Mouse (Mus musculus): ENCODE measurements around the gene Arhgef38. TPM values are rescaled to one million over a fixed set of nuclear protein-coding genes. Genes with fewer than 3 reads are reported as not detected.

Arhgef38 gene
- total and polyA plus RNA-seq, 3 experiments, result 0.11 to 0.15 TPM; not detected in 1

DNA sequence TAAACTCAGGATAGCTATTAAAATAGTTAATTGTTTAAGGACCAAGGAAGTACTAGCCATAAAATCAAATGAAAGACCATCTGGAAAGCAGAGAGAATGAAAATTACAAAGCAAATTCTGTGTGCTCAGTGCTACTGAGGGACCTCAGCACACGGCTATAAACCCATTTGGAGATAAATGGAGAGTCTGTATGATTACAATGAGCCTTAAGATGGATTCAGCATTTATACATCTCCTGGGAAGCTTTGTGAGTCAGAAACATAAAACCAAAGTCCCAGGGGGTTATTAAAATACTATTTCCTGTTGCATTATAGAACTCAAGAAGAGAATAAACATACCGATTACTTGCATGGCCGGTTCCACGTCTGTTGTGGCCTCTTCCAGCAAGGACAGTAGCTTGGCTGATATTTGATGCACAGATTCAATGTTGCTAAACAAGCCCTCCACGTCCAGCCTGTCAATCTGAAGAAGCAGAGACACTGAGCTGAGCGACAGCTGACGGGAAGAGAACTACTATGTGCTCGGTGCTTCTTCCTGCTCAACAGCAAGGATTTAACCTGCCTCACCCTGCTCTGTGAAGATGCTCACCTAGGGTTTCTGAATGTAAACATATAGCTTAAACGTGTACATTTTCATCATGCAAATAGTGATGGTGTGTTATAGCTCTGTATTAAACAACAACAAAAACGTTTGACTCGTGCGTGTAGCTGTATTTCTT, 58.6 kb downstream of the Arhgef38 start:
- DNase-seq (ENCODE audit: low spot score), result no peak
- Histone ChIP-seq H3K27me3 (ENCODE audit: insufficient read depth, low read length) (peaks cover 6% of the 10 kb centered on the region), H3K36me3 (replicated peaks) (no peaks in the 10 kb centered on the region), H3K4me1 (ENCODE audit: insufficient read depth, low read depth, low read length) (0 out of 2 replicates have a peak, but pooled peaks cover 2% of the 10 kb centered on the region), H3K4me3 (ENCODE audit: low read depth, low read length) (no peak overlapping the region), H3K9me3 (replicated peaks) (no peaks in the 10 kb centered on the region)
- no peak for ATAC-seq (ENCODE audit: extremely low read depth, insufficient number of reproducible peaks, low FRiP score, poor library complexity, severe bottlenecking)
- no peak for TF ChIP-seq GATA1 (IDR thresholded peaks at IDR 0.05; ENCODE audit: borderline replicate concordance, low read length)
- no peak for TF ChIP-seq CTCF (IDR thresholded peaks at IDR 0.05; ENCODE audit: low read depth, low read length)
- no peak for TF ChIP-seq GATA2 (IDR thresholded peaks at IDR 0.05; ENCODE audit: borderline replicate concordance, low read depth, low read length)
- TF ChIP-seq TAL1 (conservative IDR thresholded peaks at IDR 0.05; ENCODE audit: low read depth, low read length), result no peak
- no peak for TF ChIP-seq POLR2AphosphoS5 (IDR thresholded peaks at IDR 0.05; ENCODE audit: insufficient replicate concordance, low read depth, low read length)

DNA sequence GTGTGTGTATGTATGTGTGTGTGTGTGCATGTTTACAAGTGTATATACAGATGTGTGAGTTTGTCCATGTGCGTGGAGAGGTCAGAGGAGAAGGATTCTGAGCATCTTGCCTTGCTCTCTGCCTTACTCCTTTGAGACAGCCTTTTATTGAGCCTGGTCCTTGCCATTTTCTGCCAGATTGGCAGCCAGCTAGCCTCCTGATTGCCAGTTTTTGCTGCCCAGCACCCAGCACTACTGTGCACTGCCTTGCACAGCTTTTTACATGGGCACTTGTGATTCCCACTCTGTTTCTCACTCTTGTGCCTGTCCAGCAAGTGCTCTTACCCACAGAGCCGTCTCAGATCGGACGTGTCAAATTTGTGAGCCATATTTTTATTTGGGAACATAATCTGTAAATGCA, 62.5 kb downstream of the Arhgef38 start:
- ATAC-seq (ENCODE audit: extremely low read depth, insufficient number of reproducible peaks, low FRiP score, poor library complexity, severe bottlenecking) (no peak), DNase-seq (ENCODE audit: low spot score) (no peak)
- H3K9me3 ChIP-seq (replicated peaks), result no peaks in the 10 kb centered on the region
- 0 out of 2 replicates have a peak, but pooled peaks cover 9% of the 10 kb centered on the region for H3K4me1 ChIP-seq (ENCODE audit: insufficient read depth, low read depth, low read length)
- no peak overlapping the region for H3K4me3 ChIP-seq (ENCODE audit: low read depth, low read length)
- H3K27me3 ChIP-seq (ENCODE audit: insufficient read depth, low read length), result peaks cover 15% of the 10 kb centered on the region
- no peaks in the 10 kb centered on the region for H3K36me3 ChIP-seq (replicated peaks)
- TF ChIP-seq CTCF (IDR thresholded peaks at IDR 0.05; ENCODE audit: low read depth, low read length) (no peak), TAL1 (conservative IDR thresholded peaks at IDR 0.05; ENCODE audit: low read depth, low read length) (no peak), GATA1 (IDR thresholded peaks at IDR 0.05; ENCODE audit: borderline replicate concordance, low read length) (no peak), POLR2AphosphoS5 (IDR thresholded peaks at IDR 0.05; ENCODE audit: insufficient replicate concordance, low read depth, low read length) (no peak), GATA2 (IDR thresholded peaks at IDR 0.05; ENCODE audit: borderline replicate concordance, low read depth, low read length) (no peak)

DNA sequence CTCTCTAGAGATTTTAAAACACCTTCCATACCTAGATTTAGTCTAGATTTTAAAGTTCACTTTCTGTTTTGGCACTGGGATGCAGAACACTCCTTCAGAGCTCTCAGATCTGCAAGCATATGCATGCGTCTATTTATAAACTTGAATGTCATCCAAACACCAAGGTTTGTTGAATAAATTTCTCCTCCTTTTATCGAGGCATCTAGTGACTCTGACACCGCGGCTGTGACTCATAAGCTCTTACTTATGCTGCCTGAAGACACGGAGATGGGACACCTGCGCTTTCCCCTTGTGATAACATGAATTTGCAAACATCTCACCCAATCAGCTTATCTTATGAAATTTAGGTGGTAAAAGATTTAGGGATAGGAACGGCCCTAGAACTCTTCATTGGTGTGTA, 65.0 kb downstream of the Arhgef38 start:
- Histone ChIP-seq H3K4me1 (ENCODE audit: insufficient read depth, low read depth, low read length) (peaks cover 8% of the 10 kb centered on the region; the same call in 1 of the 2 replicates), H3K27me3 (ENCODE audit: insufficient read depth, low read length) (peaks cover 30% of the 10 kb centered on the region), H3K9me3 (replicated peaks) (no peaks in the 10 kb centered on the region), H3K36me3 (replicated peaks) (no peaks in the 10 kb centered on the region), H3K4me3 (ENCODE audit: low read depth, low read length) (no peak overlapping the region)
- ATAC-seq (ENCODE audit: extremely low read depth, insufficient number of reproducible peaks, low FRiP score, poor library complexity, severe bottlenecking), result no peak
- no peak for TF ChIP-seq POLR2AphosphoS5 (IDR thresholded peaks at IDR 0.05; ENCODE audit: insufficient replicate concordance, low read depth, low read length)
- TF ChIP-seq GATA1 (IDR thresholded peaks at IDR 0.05; ENCODE audit: borderline replicate concordance, low read length), result no peak
- no peak for TF ChIP-seq CTCF (IDR thresholded peaks at IDR 0.05; ENCODE audit: low read depth, low read length)
- no peak for TF ChIP-seq TAL1 (conservative IDR thresholded peaks at IDR 0.05; ENCODE audit: low read depth, low read length)
- no peak for TF ChIP-seq GATA2 (IDR thresholded peaks at IDR 0.05; ENCODE audit: borderline replicate concordance, low read depth, low read length)
- DNase-seq (ENCODE audit: low spot score), result no peak

DNA sequence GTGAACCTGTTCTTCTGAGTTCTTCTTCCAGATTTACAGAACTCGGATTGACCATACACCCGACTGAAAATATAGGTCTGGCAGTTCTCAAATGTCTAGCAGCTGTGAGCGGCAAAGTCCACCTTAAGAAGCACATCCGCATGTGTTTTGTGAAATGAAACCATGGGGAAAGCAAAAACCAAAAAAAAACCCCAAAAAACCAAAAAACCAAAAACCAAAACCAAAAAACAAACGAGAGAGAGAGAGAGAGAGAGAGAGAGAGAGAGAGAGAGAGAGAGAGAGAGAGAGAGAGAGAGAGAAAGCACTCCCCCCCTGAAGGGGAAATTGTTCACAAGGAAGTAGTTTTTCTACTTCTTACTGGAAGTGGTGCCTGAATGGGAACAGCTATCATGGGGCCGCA, 67.2 kb downstream of the Arhgef38 start:
- ATAC-seq (ENCODE audit: extremely low read depth, insufficient number of reproducible peaks, low FRiP score, poor library complexity, severe bottlenecking) (no peak), DNase-seq (ENCODE audit: low spot score) (no peak)
- no peak for TF ChIP-seq TAL1 (conservative IDR thresholded peaks at IDR 0.05; ENCODE audit: low read depth, low read length)
- no peak for TF ChIP-seq POLR2AphosphoS5 (IDR thresholded peaks at IDR 0.05; ENCODE audit: insufficient replicate concordance, low read depth, low read length)
- TF ChIP-seq CTCF (IDR thresholded peaks at IDR 0.05; ENCODE audit: low read depth, low read length), result no peak
- TF ChIP-seq GATA1 (IDR thresholded peaks at IDR 0.05; ENCODE audit: borderline replicate concordance, low read length), result no peak
- no peak for TF ChIP-seq GATA2 (IDR thresholded peaks at IDR 0.05; ENCODE audit: borderline replicate concordance, low read depth, low read length)
- H3K27me3 ChIP-seq (ENCODE audit: insufficient read depth, low read length), result peaks cover 40% of the 10 kb centered on the region
- no peak overlapping the region for H3K4me3 ChIP-seq (ENCODE audit: low read depth, low read length)
- peaks cover 12% of the 10 kb centered on the region; the same call in 1 of the 2 replicates for H3K4me1 ChIP-seq (ENCODE audit: insufficient read depth, low read depth, low read length)
- no peaks in the 10 kb centered on the region for H3K36me3 ChIP-seq (replicated peaks)
- H3K9me3 ChIP-seq (replicated peaks), result no peaks in the 10 kb centered on the region

DNA sequence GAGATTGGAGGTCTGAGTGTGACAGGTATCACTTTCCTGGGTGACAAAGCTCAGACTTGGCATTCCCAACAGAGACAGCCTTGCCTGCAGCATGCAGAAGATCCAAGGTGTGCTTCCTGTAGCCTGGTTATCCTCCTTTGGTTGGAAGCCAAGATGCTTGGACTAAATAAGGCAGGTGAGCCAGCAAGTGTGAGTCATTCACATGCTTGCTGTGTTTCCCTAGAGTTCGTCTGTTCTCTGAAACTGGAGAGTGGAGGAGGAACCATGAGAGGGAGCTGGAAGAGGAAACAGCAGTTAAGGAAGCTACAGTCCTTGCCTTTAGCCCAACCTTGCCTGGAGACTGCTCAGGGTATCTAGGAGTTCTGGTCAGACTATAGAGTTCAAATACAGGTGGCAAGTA, 69.6 kb downstream of the Arhgef38 start:
- peaks cover 36% of the 10 kb centered on the region for H3K27me3 ChIP-seq (ENCODE audit: insufficient read depth, low read length)
- peaks cover 15% of the 10 kb centered on the region; the same call in 1 of the 2 replicates for H3K4me1 ChIP-seq (ENCODE audit: insufficient read depth, low read depth, low read length)
- no peak overlapping the region for H3K4me3 ChIP-seq (ENCODE audit: low read depth, low read length)
- no peaks in the 10 kb centered on the region for H3K36me3 ChIP-seq (replicated peaks)
- ATAC-seq (ENCODE audit: extremely low read depth, insufficient number of reproducible peaks, low FRiP score, poor library complexity, severe bottlenecking) (no peak), DNase-seq (ENCODE audit: low spot score) (no peak)
- H3K9me3 ChIP-seq (replicated peaks), result no peaks in the 10 kb centered on the region
- TF ChIP-seq GATA2 (IDR thresholded peaks at IDR 0.05; ENCODE audit: borderline replicate concordance, low read depth, low read length), result no peak
- TF ChIP-seq TAL1 (conservative IDR thresholded peaks at IDR 0.05; ENCODE audit: low read depth, low read length), result no peak
- no peak for TF ChIP-seq GATA1 (IDR thresholded peaks at IDR 0.05; ENCODE audit: borderline replicate concordance, low read length)
- no peak for TF ChIP-seq CTCF (IDR thresholded peaks at IDR 0.05; ENCODE audit: low read depth, low read length)
- TF ChIP-seq POLR2AphosphoS5 (IDR thresholded peaks at IDR 0.05; ENCODE audit: insufficient replicate concordance, low read depth, low read length), result no peak

DNA sequence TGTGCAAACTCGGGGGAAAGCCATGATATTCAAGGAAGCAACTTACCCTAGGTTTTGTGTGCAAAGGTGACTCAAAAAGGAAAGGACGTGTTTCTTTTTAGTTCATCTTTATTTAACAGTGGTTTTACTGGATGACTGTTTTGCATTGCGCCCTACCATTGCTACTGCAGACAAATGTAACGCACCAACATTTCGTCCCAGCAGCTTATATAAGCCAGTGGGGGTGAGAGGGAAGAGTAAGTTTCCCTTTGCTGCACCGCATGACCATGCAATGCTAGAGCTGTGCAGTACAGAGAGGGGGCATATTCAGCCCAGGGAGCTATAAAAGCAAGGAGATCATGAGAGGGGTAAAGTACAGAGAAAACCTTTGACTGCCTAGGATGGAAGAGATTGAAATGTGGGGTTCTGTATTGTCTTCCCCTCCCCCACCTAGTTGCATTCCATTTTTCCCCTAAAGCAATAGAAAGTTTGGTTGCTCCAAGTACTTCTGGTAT, 70.8 kb downstream of the Arhgef38 start:
- H3K4me1 ChIP-seq (ENCODE audit: insufficient read depth, low read depth, low read length), result peaks cover 15% of the 10 kb centered on the region; the same call in 1 of the 2 replicates
- ATAC-seq (ENCODE audit: extremely low read depth, insufficient number of reproducible peaks, low FRiP score, poor library complexity, severe bottlenecking), result no peak
- no peaks in the 10 kb centered on the region for H3K36me3 ChIP-seq (replicated peaks)
- H3K27me3 ChIP-seq (ENCODE audit: insufficient read depth, low read length), result peaks cover 33% of the 10 kb centered on the region
- DNase-seq (ENCODE audit: low spot score), result no peak
- no peaks in the 10 kb centered on the region for H3K9me3 ChIP-seq (replicated peaks)
- H3K4me3 ChIP-seq (ENCODE audit: low read depth, low read length), result no peak overlapping the region
- no peak for TF ChIP-seq POLR2AphosphoS5 (IDR thresholded peaks at IDR 0.05; ENCODE audit: insufficient replicate concordance, low read depth, low read length)
- TF ChIP-seq GATA1 (IDR thresholded peaks at IDR 0.05; ENCODE audit: borderline replicate concordance, low read length), result no peak
- no peak for TF ChIP-seq GATA2 (IDR thresholded peaks at IDR 0.05; ENCODE audit: borderline replicate concordance, low read depth, low read length)
- no peak for TF ChIP-seq CTCF (IDR thresholded peaks at IDR 0.05; ENCODE audit: low read depth, low read length)
- no peak for TF ChIP-seq TAL1 (conservative IDR thresholded peaks at IDR 0.05; ENCODE audit: low read depth, low read length)

All from G1E (cell line).